10 mouse cellular contexts compared by ENCODE assay signal in the genomic region with DNA sequence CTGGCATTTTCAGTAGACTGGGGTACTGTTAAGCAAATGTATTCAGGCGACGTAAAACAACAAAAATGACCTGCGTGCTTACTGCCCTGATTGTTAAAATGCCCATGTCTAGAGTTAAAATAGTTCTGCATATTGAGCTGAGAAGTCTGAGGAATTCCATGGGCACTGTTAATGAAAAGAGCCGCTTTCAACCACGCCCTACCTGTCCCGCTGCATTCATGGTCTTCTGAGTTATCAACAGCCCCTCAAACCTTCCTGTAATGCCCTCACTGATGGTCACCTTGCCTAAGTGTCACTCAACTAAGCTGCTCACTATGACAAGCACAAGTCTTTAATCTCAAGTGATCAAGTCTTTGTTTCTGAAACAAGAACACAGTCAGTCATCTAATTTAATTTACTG. TPM values are rescaled to one million over a fixed set of nuclear protein-coding genes. Genes with fewer than 3 reads are reported as not detected.
DNase-seq lines count a peak whose midpoint lies in the region; ATAC-seq and TF ChIP-seq lines count a peak whose summit lies in the region.
"Had no signal": no experiment of that assay in that cellular context is flagged by ENCODE, and none has a peak within 500 bp of the region (broad histone marks: within the 10 kb centered on the region; RNA-seq: fewer than 3 reads in every experiment).

No protein-coding gene starts in this region.

- dilution Hi-C loops in CH12.LX (cut with MboI; ENCODE audit: extremely low pct_ligation_motif_present, extremely low pct_unique_long_range_greater_than_20kb, low sequenced_read_pairs) = no loop called here

- H3K27me3 ChIP-seq in hindbrain, embryonic 12.5 days = no peaks in the 10 kb centered on the region
- H3K27me3 ChIP-seq in hindbrain, embryonic 10.5 days (ENCODE audit: insufficient read depth, poor library complexity, severe bottlenecking) = no peaks in the 10 kb centered on the region
- H3K27me3 ChIP-seq in CH12.LX (replicated peaks) = no peaks in the 10 kb centered on the region
- no peaks in the 10 kb centered on the region for H3K27me3 ChIP-seq in hindbrain, embryonic 16.5 days (replicated peaks; ENCODE audit: control insufficient read depth, insufficient read depth, low read length)

- no peak overlapping the region for H3K27ac ChIP-seq in hindbrain, embryonic 12.5 days
- H3K27ac ChIP-seq in hindbrain, embryonic 10.5 days = no peak overlapping the region
- no peak overlapping the region for H3K27ac ChIP-seq in CH12.LX (ENCODE audit: insufficient read depth, low read depth)
- H3K27ac ChIP-seq in hindbrain, embryonic 16.5 days (ENCODE audit: low read depth, low read length) = peak overlapping the region; percentile 7; the same call in 1 of the 2 replicates

- no peak for ATAC-seq in hindbrain, embryonic 12.5 days (ENCODE audit: low FRiP score)
- no peak for ATAC-seq in hindbrain, embryonic 16.5 days
- ATAC-seq in megakaryocyte progenitor cell, adult 5-6 weeks (replicated peaks; ENCODE audit: poor library complexity) = no peak

- peaks cover 26% of the 10 kb centered on the region for H3K4me1 ChIP-seq in hindbrain, embryonic 12.5 days
- H3K4me1 ChIP-seq in hindbrain, embryonic 10.5 days (replicated peaks) = peaks cover 36% of the 10 kb centered on the region
- H3K4me1 ChIP-seq in CH12.LX (ENCODE audit: control insufficient read depth in 1 of 2, insufficient read depth in 2 of 2) = peaks cover 2 to 9% of the 10 kb centered on the region in 2 experiments; a peak in 1 of 4 replicates
- H3K4me1 ChIP-seq in hindbrain, embryonic 16.5 days (ENCODE audit: control insufficient read depth, insufficient read depth, low read depth, low read length) = peaks cover 3% of the 10 kb centered on the region; the same call in 1 of the 2 replicates

- no peak overlapping the region for H3K4me3 ChIP-seq in hindbrain, embryonic 12.5 days
- no peak overlapping the region for H3K4me3 ChIP-seq in hindbrain, embryonic 10.5 days
- no peak overlapping the region for H3K4me3 ChIP-seq in CH12.LX (replicated peaks in 1 of 3; ENCODE audit: low read depth in 2 of 3, low read length in 2 of 3, poor library complexity in 1 of 3)
- no peak overlapping the region; the same call in 1 of the 2 replicates for H3K4me3 ChIP-seq in hindbrain, embryonic 16.5 days (ENCODE audit: low read length)

- no peaks in the 10 kb centered on the region for H3K9me3 ChIP-seq in hindbrain, embryonic 12.5 days (replicated peaks)
- H3K9me3 ChIP-seq in hindbrain, embryonic 10.5 days = no peaks in the 10 kb centered on the region
- H3K9me3 ChIP-seq in CH12.LX (replicated peaks; ENCODE audit: low read length) = no peaks in the 10 kb centered on the region
- H3K9me3 ChIP-seq in hindbrain, embryonic 16.5 days (ENCODE audit: control insufficient read depth, low read length) = no peaks in the 10 kb centered on the region

- TF ChIP-seq RAD21 in CH12.LX (IDR thresholded peaks at IDR 0.05; ENCODE audit: low read depth, low read length) = no peak

- H3K4me2 ChIP-seq in hindbrain, embryonic 12.5 days (replicated peaks) = 0 out of 2 replicates have a peak overlapping the region, but pooled peaks have one; percentile 41
- peak overlapping the region; percentile 29; the same call in 1 of the 2 replicates for H3K4me2 ChIP-seq in CH12.LX (ENCODE audit: insufficient read depth, low read depth, poor library complexity, severe bottlenecking)
- peak overlapping the region; percentile 54 for H3K4me2 ChIP-seq in hindbrain, embryonic 16.5 days (ENCODE audit: low read length)
- H3K4me2 ChIP-seq: liver, embryonic 11.5 days had no signal

- 79% methylated on average over 6 of the region's 6 CpGs for WGBS in hindbrain, embryonic 12.5 days
- WGBS in hindbrain, embryonic 10.5 days = 91% methylated on average over 6 of the region's 6 CpGs
- 72% methylated on average over 6 of the region's 6 CpGs for WGBS in hindbrain, embryonic 16.5 days

- H3K9ac ChIP-seq in hindbrain, embryonic 12.5 days = no peak overlapping the region
- no peak overlapping the region for H3K9ac ChIP-seq in CH12.LX (ENCODE audit: insufficient read depth, low read depth)
- peak overlapping the region; percentile 5; the same call in 1 of the 2 replicates for H3K9ac ChIP-seq in hindbrain, embryonic 16.5 days (ENCODE audit: low read depth, low read length)

- no peak for TF ChIP-seq EP300 in CH12.LX (IDR thresholded peaks at IDR 0.05; ENCODE audit: low read length)

- no peak for TF ChIP-seq CTCF in CH12.LX (conservative IDR thresholded peaks at IDR 0.05 in 1 of 2, IDR thresholded peaks at IDR 0.05 in 1 of 2; ENCODE audit: low read depth in 2 of 2, low read length in 2 of 2)

- no peak for TF ChIP-seq POLR2A in CH12.LX (IDR thresholded peaks at IDR 0.05; ENCODE audit: low read depth, low read length)

- in situ Hi-C loops in CH12.LX (cut with MboI; ENCODE audit: low pct_ligation_motif_present, low pct_unique_long_range_greater_than_20kb, low sequenced_read_pairs) = no loop called here

- H3K79me2 ChIP-seq in CH12.LX (replicated peaks; ENCODE audit: control insufficient read depth, extremely low read depth, insufficient read depth, poor library complexity, severe bottlenecking) = no peaks in the 10 kb centered on the region

- DNase-seq in hindbrain, embryonic 10.5 days (ENCODE audit: low spot score) = no peak
- DNase-seq in CH12.LX (ENCODE audit: extremely low read depth) = no peak
- DNase-seq in Muller cell, postnatal 12 days (ENCODE audit: inconsistent ontology term) = peak; percentile 55
- DNase-seq in frontal cortex, adult 2 months (ENCODE audit: extremely low spot score in 1 of 2, low spot score in 1 of 2) = no peak
- DNase-seq: cerebellum, adult 9-11 months; kidney, postnatal 14 days had no signal

- no peaks in the 10 kb centered on the region for H3K36me3 ChIP-seq in hindbrain, embryonic 12.5 days
- H3K36me3 ChIP-seq in hindbrain, embryonic 10.5 days = 0 out of 2 replicates have a peak, but pooled peaks cover 6% of the 10 kb centered on the region
- no peaks in the 10 kb centered on the region for H3K36me3 ChIP-seq in CH12.LX (replicated peaks in 1 of 2; ENCODE audit: control insufficient read depth in 1 of 2, insufficient read depth in 1 of 2, low read length in 1 of 2)
- no peaks in the 10 kb centered on the region for H3K36me3 ChIP-seq in hindbrain, embryonic 16.5 days (ENCODE audit: control insufficient read depth, insufficient read depth, low read length)

TF ChIP-seq in CH12.LX, 34 proteins besides CTCF, POLR2A, EP300 and RAD21:
- TF ChIP-seq SIN3A (IDR thresholded peaks at IDR 0.05; ENCODE audit: low read length) (no peak), PAX5 (IDR thresholded peaks at IDR 0.05; ENCODE audit: low read length) (no peak), CHD2 (IDR thresholded peaks at IDR 0.05; ENCODE audit: low read length) (no peak), HCFC1 (IDR thresholded peaks at IDR 0.05; ENCODE audit: low read depth, low read length) (no peak), USF2 (conservative IDR thresholded peaks at IDR 0.05; ENCODE audit: low read depth, low read length) (no peak), ETS1 (conservative IDR thresholded peaks at IDR 0.05; ENCODE audit: low read depth, low read length) (no peak), ZMIZ1 (IDR thresholded peaks at IDR 0.05; ENCODE audit: low read depth, low read length) (no peak), NELFE (IDR thresholded peaks at IDR 0.05; ENCODE audit: low read depth, low read length) (no peak), JUND (conservative IDR thresholded peaks at IDR 0.05; ENCODE audit: low read depth, low read length) (no peak), POLR2AphosphoS2 (IDR thresholded peaks at IDR 0.05; ENCODE audit: low read depth, low read length) (no peak)

RNA-seq across cellular contexts. Expression of a gene that starts 12.5 kb away (rescaled TPM):
- polyA plus RNA-seq in hindbrain, embryonic 12.5 days (2016; fragmentation: Nextera tagmentation; extraction: Ambion mirVana) = 98.1 and 121 TPM in 2 replicates
- 64.4 and 64.6 TPM in 2 replicates for polyA plus RNA-seq in hindbrain, embryonic 10.5 days (2016; fragmentation: Nextera tagmentation; extraction: Ambion mirVana)
- total RNA-seq in CH12.LX (2012; rRNA removed) = 0.34 and 0.63 TPM in 2 replicates
- total RNA-seq in CH12.LX (2014; rRNA removed) = 3.1 and 3.2 TPM in 2 replicates
- polyA plus RNA-seq in CH12.LX (2012; ENCODE audit: insufficient read length, low read depth) = 4.3 and 6.6 TPM in 2 replicates
- 114 and 121 TPM in 2 replicates for polyA plus RNA-seq in hindbrain, embryonic 16.5 days (2015; fragmentation: Nextera tagmentation; extraction: Ambion mirVana)
- total RNA-seq in megakaryocyte progenitor cell, adult 5-6 weeks (2015) = 9.0 and 15.0 TPM in 2 replicates
- 4.2 and 7.1 TPM in 2 replicates for total RNA-seq in megakaryocyte progenitor cell, adult 5-6 weeks (2017)
- polyA plus RNA-seq in frontal cortex, adult 2 months (2012; rRNA removed) = 57.9 and 65.7 TPM in 2 replicates
